ENCODE assay signal across 8 mouse cellular contexts in the genomic region with DNA sequence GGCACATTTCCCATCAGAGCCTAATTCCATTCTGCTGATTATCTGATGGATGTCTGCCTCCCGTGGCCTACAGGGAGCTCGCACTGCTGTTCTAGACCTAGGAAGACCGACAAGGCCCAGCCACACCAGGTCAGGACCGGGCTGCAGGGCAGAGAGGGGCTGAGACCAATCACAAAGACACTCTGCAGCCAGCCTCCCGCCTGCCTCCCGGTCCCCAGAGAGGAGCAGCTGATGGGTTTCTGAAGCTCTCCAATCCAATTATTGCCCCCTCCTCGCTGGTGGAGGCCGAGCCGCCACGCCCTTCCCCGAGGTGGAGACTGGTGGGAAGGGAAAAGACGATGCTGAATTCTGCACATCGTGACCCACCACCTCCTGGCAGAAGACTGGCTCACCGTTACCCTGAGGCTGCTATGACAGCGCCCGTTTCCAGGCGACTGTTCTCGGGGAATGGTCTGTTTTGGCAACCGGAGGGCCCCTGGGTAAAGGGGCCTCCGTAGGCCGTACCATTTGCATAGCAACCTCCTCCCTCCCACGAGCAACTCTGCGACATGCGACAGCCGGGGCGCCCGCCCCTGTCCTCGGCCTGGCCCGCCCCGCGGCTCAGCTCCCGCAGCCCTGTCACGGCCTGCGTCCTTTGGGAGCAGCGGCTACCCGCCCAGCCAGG. TPM values are rescaled to one million over a fixed set of nuclear protein-coding genes. Genes with fewer than 3 reads are reported as not detected.
DNase-seq lines count a peak whose midpoint lies in the region; ATAC-seq and TF ChIP-seq lines count a peak whose summit lies in the region.

No protein-coding gene starts in this region.

- WGBS in hindbrain, embryonic 12.5 days, result under 1% methylated on average over 36 of the region's 36 CpGs
- 3% methylated on average over 35 of the region's 36 CpGs for WGBS in lung, postnatal 0 days

- TF ChIP-seq EP300 in lung, postnatal 0 days (IDR thresholded peaks at IDR 0.05), result no peak

- H3K9me3 ChIP-seq in hindbrain, embryonic 12.5 days (replicated peaks), result no peaks in the 10 kb centered on the region
- no peaks in the 10 kb centered on the region for H3K9me3 ChIP-seq in lung, postnatal 0 days (ENCODE audit: low read length)

- H3K9ac ChIP-seq in hindbrain, embryonic 12.5 days, result peak overlapping the region; percentile 50
- peak overlapping the region; percentile 39 for H3K9ac ChIP-seq in lung, postnatal 0 days (replicated peaks; ENCODE audit: low read depth)

- ATAC-seq in hindbrain, embryonic 12.5 days (ENCODE audit: low FRiP score), result peak; percentile 93
- ATAC-seq in lung, postnatal 0 days, result peak; percentile 85

- peak overlapping the region; percentile 89 for H3K27ac ChIP-seq in hindbrain, embryonic 12.5 days
- H3K27ac ChIP-seq in lung, postnatal 0 days (ENCODE audit: low read length), result peak overlapping the region; percentile 77

- DNase-seq in R1 (ENCODE audit: low read depth, low spot score), result peak; percentile 87
- peak; percentile 71 for DNase-seq in cerebellum, adult 9-11 months
- DNase-seq in frontal cortex, postnatal 10 days (ENCODE audit: low spot score in 2 of 2), result peak; percentile 76 to 81
- DNase-seq in layer of hippocampus, postnatal 14 days (ENCODE audit: low spot score in 2 of 2), result peak; percentile 76 to 83
- DNase-seq in lung, postnatal 0 days (ENCODE audit: low spot score), result peak; percentile 89
- DNase-seq in ovary, postnatal 10 days (ENCODE audit: low spot score), result peak; percentile 38
- DNase-seq in thymus, postnatal 10 days (ENCODE audit: low spot score in 2 of 2), result peak; percentile 47 to 60

- H3K4me1 ChIP-seq in hindbrain, embryonic 12.5 days, result peaks cover 34% of the 10 kb centered on the region
- H3K4me1 ChIP-seq in lung, postnatal 0 days (ENCODE audit: insufficient read depth, low read depth, low read length), result peaks cover 6% of the 10 kb centered on the region; the same call in 1 of the 2 replicates

- H3K4me2 ChIP-seq in hindbrain, embryonic 12.5 days (replicated peaks), result peak overlapping the region; percentile 62
- peak overlapping the region; percentile 62 for H3K4me2 ChIP-seq in lung, postnatal 0 days (replicated peaks; ENCODE audit: low read depth, low read length)

- TF ChIP-seq CTCF in lung, postnatal 0 days (IDR thresholded peaks at IDR 0.05), result no peak

- H3K36me3 ChIP-seq in hindbrain, embryonic 12.5 days, result no peaks in the 10 kb centered on the region
- H3K36me3 ChIP-seq in lung, postnatal 0 days (ENCODE audit: insufficient read depth, low read length), result no peaks in the 10 kb centered on the region

- peak overlapping the region; percentile 32 for H3K4me3 ChIP-seq in hindbrain, embryonic 12.5 days
- peak overlapping the region; percentile 29 for H3K4me3 ChIP-seq in lung, postnatal 0 days (ENCODE audit: low read depth, low read length)

- no peaks in the 10 kb centered on the region for H3K27me3 ChIP-seq in hindbrain, embryonic 12.5 days
- H3K27me3 ChIP-seq in lung, postnatal 0 days (replicated peaks; ENCODE audit: insufficient read depth, low read length), result no peaks in the 10 kb centered on the region

RNA-seq across cellular contexts. Expression of gene Pim1, which starts 53.5 kb away (rescaled TPM):
- polyA plus RNA-seq in hindbrain, embryonic 12.5 days (2016; fragmentation: Nextera tagmentation; extraction: Ambion mirVana), result 17.8 and 19.2 TPM in 2 replicates
- 1 to 10 TPM; 3.1 to 6.0 TPM for total RNA-seq in layer of hippocampus, postnatal 14 days (2021)
- polyA plus RNA-seq in lung, postnatal 0 days (2015; fragmentation: Nextera tagmentation; extraction: Ambion mirVana), result 30.0 and 49.5 TPM in 2 replicates

Comparison
In these comparisons a context has a peak if more than half of its experiments do, and no peak if none do; other contexts are left out.
1. Peak in every context shown above with its lines: DNase-seq, ATAC-seq, H3K4me3 ChIP-seq and H3K27ac ChIP-seq.
2. DNase-seq: peak in every context shown above with its lines; median percentile 89 in lung, postnatal 0 days; 87 in R1; 80 in layer of hippocampus, postnatal 14 days; 78 in frontal cortex, postnatal 10 days; 71 in cerebellum, adult 9-11 months; 54 in thymus, postnatal 10 days; 38 in ovary, postnatal 10 days.